Mouse (Mus musculus): ENCODE data around the gene Fthl17c. TPM values are rescaled to one million over a fixed set of nuclear protein-coding genes. Genes with fewer than 3 reads are reported as not detected.
"Not testable (repeated sequence)": the region's sequence is repeated elsewhere in the genome, so short reads cannot be mapped to it uniquely, and the experiment has no call there.

Fthl17c gene
- not detected in 2 replicates for total RNA-seq (2017)

- not testable (repeated sequence) for ATAC-seq (replicated peaks; ENCODE audit: low read depth, poor library complexity, severe bottlenecking)
Observed at GRCm38 (mm10) chrX:8976459-8976858, at the start of gene Fthl17c. Gene Fthl17c (minus strand): TSS chrX:8976559.

DNA sequence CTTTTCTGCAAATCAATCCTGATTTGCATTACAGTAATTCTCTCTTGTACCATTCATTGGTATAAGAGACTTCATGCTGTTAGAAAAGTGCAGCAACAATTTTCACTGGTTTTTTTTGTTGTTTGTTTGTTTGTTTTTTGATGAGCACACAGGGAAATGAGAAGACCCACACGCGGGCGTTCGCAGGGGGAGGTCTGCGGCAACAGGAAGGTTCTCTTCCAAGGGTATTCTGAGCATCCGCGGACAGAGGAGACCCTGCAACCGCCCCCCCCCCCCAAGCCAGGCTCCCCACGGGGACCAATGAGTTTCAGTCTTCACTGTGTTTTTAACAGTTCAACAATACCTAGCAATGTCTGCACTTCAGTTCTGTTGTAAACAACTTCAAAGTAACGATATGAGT lies 43.1 kb upstream of the Fthl17c start:
- no peak for ATAC-seq (replicated peaks; ENCODE audit: low read depth, poor library complexity, severe bottlenecking)

DNA sequence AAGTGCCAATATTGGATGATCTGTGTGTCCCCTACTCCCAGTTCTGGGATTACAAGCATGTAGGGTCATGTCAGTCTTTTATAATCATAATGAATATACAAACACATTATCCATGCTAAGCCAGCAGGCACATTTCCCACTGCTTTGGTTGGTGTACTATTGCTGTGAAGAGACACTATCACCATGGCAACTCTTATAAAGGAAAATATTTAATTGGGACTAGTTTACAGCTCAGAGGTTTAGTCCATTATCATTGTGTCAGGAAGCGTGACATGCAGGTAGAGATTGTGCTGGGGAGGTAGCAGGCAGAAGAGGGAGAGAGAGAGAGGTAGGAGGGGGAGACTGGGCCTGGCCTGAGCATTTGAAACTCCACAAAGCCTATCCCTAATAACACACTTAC lies 39.7 kb upstream of the Fthl17c start:
- ATAC-seq (replicated peaks; ENCODE audit: low read depth, poor library complexity, severe bottlenecking) = no peak

- not testable (repeated sequence) for ATAC-seq (replicated peaks; ENCODE audit: low read depth, poor library complexity, severe bottlenecking)
Observed at GRCm38 (mm10) chrX:8986655-8987054, 10.3 kb upstream of the Fthl17c start, which contains the start of gene Fthl17d. Gene Fthl17d (minus strand): TSS chrX:8986755.

DNA sequence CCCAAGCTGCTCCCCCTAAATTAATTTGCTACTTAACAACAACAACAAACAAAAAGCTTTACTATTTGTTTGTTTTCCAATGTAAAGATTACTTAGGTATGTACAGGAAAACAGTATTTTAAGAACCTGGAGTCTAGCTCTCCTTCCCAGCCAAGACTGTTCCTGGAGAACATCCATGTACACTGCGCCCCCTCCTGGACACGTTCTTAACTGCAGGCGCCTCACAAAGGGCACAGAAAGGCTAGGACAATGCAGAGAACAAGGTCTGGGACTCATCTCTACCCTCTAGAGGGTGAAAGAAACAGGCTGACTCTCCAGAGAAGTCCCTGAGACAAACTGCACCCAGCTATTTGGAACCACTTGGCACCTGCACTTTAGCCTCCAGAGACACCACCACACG lies 11.7 kb downstream of the Fthl17c start:
- ATAC-seq (replicated peaks; ENCODE audit: low read depth, poor library complexity, severe bottlenecking) = not testable (repeated sequence)

- ATAC-seq (replicated peaks; ENCODE audit: low read depth, poor library complexity, severe bottlenecking) = not testable (repeated sequence)
Observed at GRCm38 (mm10) chrX:8962875-8963274, 13.5 kb downstream of the Fthl17c start, which contains the start of gene Fthl17b. Gene Fthl17b (minus strand): TSS chrX:8962975.

- ATAC-seq (replicated peaks; ENCODE audit: low read depth, poor library complexity, severe bottlenecking) = peak; percentile 63; the same call in 1 of the 2 replicates
Observed at GRCm38 (mm10) chrX:8948130-8948805, 28.1 kb downstream of the Fthl17c start.

GRCm38 (mm10) chrX:8944041-8944440 lies 32.3 kb downstream of the Fthl17c start:
- ATAC-seq (replicated peaks; ENCODE audit: low read depth, poor library complexity, severe bottlenecking) = no peak

DNA sequence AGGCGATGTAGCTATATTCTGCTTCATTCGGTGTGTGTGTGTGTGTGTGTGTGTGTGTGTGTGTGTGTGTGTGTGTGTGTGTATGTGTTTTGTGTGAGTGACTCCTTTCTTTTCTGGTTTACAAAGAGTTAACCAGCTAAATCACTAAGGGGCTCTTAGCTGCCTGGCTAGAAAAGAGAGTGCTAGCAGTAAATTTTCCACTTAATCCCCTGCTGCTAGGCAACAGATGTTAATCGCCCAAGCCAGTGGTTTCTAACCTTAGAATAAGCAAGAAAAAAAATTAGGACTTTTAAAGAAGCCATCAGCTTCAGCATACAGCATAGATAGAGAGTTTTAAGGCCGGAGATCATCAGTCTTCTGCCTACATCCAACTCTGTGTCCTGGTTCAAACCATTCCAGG lies 49.1 kb downstream of the Fthl17c start:
- no peak for ATAC-seq (replicated peaks; ENCODE audit: low read depth, poor library complexity, severe bottlenecking)

Other genes with a start within 250 kb of the Fthl17c start
- not detected in 2 replicates for gene Ssx9, start 228.1 kb downstream of the Fthl17c start, total RNA-seq (2017)
- not detected in 2 replicates for gene Ssxb5, start 172.9 kb downstream of the Fthl17c start, total RNA-seq (2017)
- not detected in 2 replicates for gene Gm6592, start 132.6 kb downstream of the Fthl17c start, total RNA-seq (2017)
- gene Gm5751, start 102.3 kb downstream of the Fthl17c start, total RNA-seq (2017) = not detected in 2 replicates
- gene B630019K06Rik, start 84.2 kb downstream of the Fthl17c start, total RNA-seq (2017) = 1.5 TPM in 1 of 2 replicates, not detected in the other
- not detected in 2 replicates for gene Fthl17b, start 13.6 kb downstream of the Fthl17c start, total RNA-seq (2017)
- gene Fthl17d, start 10.2 kb upstream of the Fthl17c start, total RNA-seq (2017) = not detected in 2 replicates
- not detected in 2 replicates for gene Fthl17e, start 56.9 kb upstream of the Fthl17c start, total RNA-seq (2017)
- gene Fthl17f, start 86.5 kb upstream of the Fthl17c start, total RNA-seq (2017) = not detected in 2 replicates
- not detected in 2 replicates for gene 4930402K13Rik, start 128.0 kb upstream of the Fthl17c start, total RNA-seq (2017)
- 0.14 TPM in 1 of 2 replicates, not detected in the other for gene Lancl3, start 223.3 kb upstream of the Fthl17c start, total RNA-seq (2017)

Data from common myeloid progenitor, adult 5-6 weeks (primary cell).